Mouse (Mus musculus) heart, postnatal 0 days (tissue): ENCODE measurements around the gene Znfx1.

Experiments
- CTCF ChIP-seq: IDR thresholded peaks from 2 replicates; pipeline ENCODE4 v1.5.1; 2016; ENCODE audit warnings: antibody characterized with exemption, control low read depth, low read depth
- EP300 ChIP-seq: IDR thresholded peaks from 2 replicates; pipeline ENCODE4 v1.6.1; 2016; ENCODE audit warnings: antibody characterized with exemption, low read depth

- TF ChIP-seq CTCF (no peak), EP300 (no peak)
Observed at GRCm38 (mm10) chr2:166995021-166995795, 67.6 kb downstream of the Znfx1 start.
